Comparison of ENCODE assay signal across 9 mouse cellular contexts in genomic region chr5:53266181-53266580, GRCm38 (mm10). TPM values are rescaled to one million over a fixed set of nuclear protein-coding genes. Genes with fewer than 3 reads are reported as not detected.
A peak's percentile ranks its signal among the peaks of the same experiment; 100 is the strongest.
DNase-seq lines count a peak whose midpoint lies in the region; ATAC-seq and TF ChIP-seq lines count a peak whose summit lies in the region.
"Had no signal": no experiment of that assay in that cellular context is flagged by ENCODE, and none has a peak within 500 bp of the region (broad histone marks: within the 10 kb centered on the region; RNA-seq: fewer than 3 reads in every experiment).

No protein-coding gene starts in this region.

- dilution Hi-C loops in CH12.LX (cut with MboI; ENCODE audit: extremely low pct_ligation_motif_present, extremely low pct_unique_long_range_greater_than_20kb, low sequenced_read_pairs), result no loop called here

- no peak overlapping the region for H3K4me2 ChIP-seq in forebrain, embryonic 12.5 days
- H3K4me2 ChIP-seq in CH12.LX (ENCODE audit: insufficient read depth, low read depth, poor library complexity, severe bottlenecking), result peak overlapping the region; percentile 35; the same call in 1 of the 2 replicates
- 0 out of 2 replicates have a peak overlapping the region, but pooled peaks have one; percentile 68 for H3K4me2 ChIP-seq in liver, embryonic 16.5 days (ENCODE audit: low read depth, low read length)

- TF ChIP-seq RAD21 in CH12.LX (IDR thresholded peaks at IDR 0.05; ENCODE audit: low read depth, low read length), result no peak

- ATAC-seq in forebrain, embryonic 12.5 days (ENCODE audit: low FRiP score), result no peak
- ATAC-seq in liver, embryonic 16.5 days (ENCODE audit: low read depth), result no peak

- H3K27me3 ChIP-seq in forebrain, embryonic 10.5 days (ENCODE audit: poor library complexity, severe bottlenecking), result peaks cover 3% of the 10 kb centered on the region; the same call in 1 of the 2 replicates
- no peaks in the 10 kb centered on the region for H3K27me3 ChIP-seq in forebrain, embryonic 12.5 days
- no peaks in the 10 kb centered on the region for H3K27me3 ChIP-seq in CH12.LX (replicated peaks)
- H3K27me3 ChIP-seq in liver, embryonic 16.5 days (ENCODE audit: control insufficient read depth, insufficient read depth, low read depth, low read length), result no peaks in the 10 kb centered on the region

- peak overlapping the region; percentile 72; the same call in 1 of the 2 replicates for H3K4me3 ChIP-seq in forebrain, embryonic 10.5 days
- no peak overlapping the region for H3K4me3 ChIP-seq in forebrain, embryonic 12.5 days (replicated peaks)
- peak overlapping the region in 2 of 3 experiments; percentile 37 to 85 for H3K4me3 ChIP-seq in CH12.LX (replicated peaks in 1 of 3; ENCODE audit: low read depth in 2 of 3, low read length in 2 of 3, poor library complexity in 1 of 3)
- no peak overlapping the region for H3K4me3 ChIP-seq in liver, embryonic 16.5 days (ENCODE audit: low read depth, low read length)

- WGBS in forebrain, embryonic 10.5 days, result 88% methylated on average over 4 of the region's 4 CpGs
- 93% methylated on average over 4 of the region's 4 CpGs for WGBS in forebrain, embryonic 12.5 days
- 75% methylated on average over 4 of the region's 4 CpGs for WGBS in liver, embryonic 16.5 days (ENCODE audit: insufficient replicate concordance)

- TF ChIP-seq CTCF in CH12.LX (conservative IDR thresholded peaks at IDR 0.05 in 1 of 2, IDR thresholded peaks at IDR 0.05 in 1 of 2; ENCODE audit: low read depth in 2 of 2, low read length in 2 of 2), result no peak

- in situ Hi-C loops in CH12.LX (cut with MboI; ENCODE audit: low pct_ligation_motif_present, low pct_unique_long_range_greater_than_20kb, low sequenced_read_pairs), result no loop called here

- H3K79me2 ChIP-seq in CH12.LX (replicated peaks; ENCODE audit: control insufficient read depth, extremely low read depth, insufficient read depth, poor library complexity, severe bottlenecking), result peaks cover 6% of the 10 kb centered on the region

- H3K36me3 ChIP-seq in forebrain, embryonic 10.5 days (replicated peaks), result no peaks in the 10 kb centered on the region
- no peaks in the 10 kb centered on the region for H3K36me3 ChIP-seq in forebrain, embryonic 12.5 days (replicated peaks)
- H3K36me3 ChIP-seq in CH12.LX (replicated peaks in 1 of 2; ENCODE audit: control insufficient read depth in 1 of 2, insufficient read depth in 1 of 2, low read length in 1 of 2), result peaks cover 2 to 25% of the 10 kb centered on the region in 2 experiments
- no peaks in the 10 kb centered on the region for H3K36me3 ChIP-seq in liver, embryonic 16.5 days (ENCODE audit: control insufficient read depth, insufficient read depth)

- intact Hi-C loops in gastrocnemius, postnatal 14 days (cut with DNase I; ENCODE audit: low total_unique reads), result no loop called here

- H3K9me3 ChIP-seq in forebrain, embryonic 10.5 days, result no peaks in the 10 kb centered on the region
- no peaks in the 10 kb centered on the region for H3K9me3 ChIP-seq in forebrain, embryonic 12.5 days
- no peaks in the 10 kb centered on the region for H3K9me3 ChIP-seq in CH12.LX (replicated peaks; ENCODE audit: low read length)
- H3K9me3 ChIP-seq in liver, embryonic 16.5 days (replicated peaks; ENCODE audit: control insufficient read depth, low read length), result no peaks in the 10 kb centered on the region

- no peak overlapping the region for H3K9ac ChIP-seq in forebrain, embryonic 12.5 days
- H3K9ac ChIP-seq in CH12.LX (ENCODE audit: insufficient read depth, low read depth), result no peak overlapping the region
- no peak overlapping the region for H3K9ac ChIP-seq in liver, embryonic 16.5 days (ENCODE audit: low read depth, low read length)

- no peak for DNase-seq in forebrain, embryonic 10.5 days (ENCODE audit: extremely low spot score, low spot score)
- DNase-seq in CH12.LX (ENCODE audit: extremely low read depth), result no peak
- DNase-seq in gastrocnemius, postnatal 14 days, result peak; percentile 63
- no peak for DNase-seq in urinary bladder, adult 2 months (ENCODE audit: low spot score)
- DNase-seq in testis, postnatal 14 days (ENCODE audit: low spot score), result no peak
- DNase-seq in layer of hippocampus, postnatal 14 days (ENCODE audit: low spot score in 2 of 2), result no peak
- DNase-seq: heart, adult 11 months had no signal

- H3K27ac ChIP-seq in forebrain, embryonic 10.5 days, result no peak overlapping the region
- H3K27ac ChIP-seq in forebrain, embryonic 12.5 days, result no peak overlapping the region
- H3K27ac ChIP-seq in CH12.LX (ENCODE audit: insufficient read depth, low read depth), result no peak overlapping the region
- H3K27ac ChIP-seq in liver, embryonic 16.5 days (ENCODE audit: low read length), result no peak overlapping the region

- no peak for TF ChIP-seq EP300 in CH12.LX (IDR thresholded peaks at IDR 0.05; ENCODE audit: low read length)

- peaks cover 27% of the 10 kb centered on the region for H3K4me1 ChIP-seq in forebrain, embryonic 10.5 days
- peaks cover 14% of the 10 kb centered on the region for H3K4me1 ChIP-seq in forebrain, embryonic 12.5 days
- H3K4me1 ChIP-seq in CH12.LX (ENCODE audit: control insufficient read depth in 1 of 2, insufficient read depth in 2 of 2), result peaks cover 4 to 55% of the 10 kb centered on the region in 2 experiments; a peak in 3 of 4 replicates
- peaks cover 8% of the 10 kb centered on the region for H3K4me1 ChIP-seq in liver, embryonic 16.5 days (ENCODE audit: control insufficient read depth, low read depth, low read length)

- TF ChIP-seq POLR2A in CH12.LX (IDR thresholded peaks at IDR 0.05; ENCODE audit: low read depth, low read length), result no peak

TF ChIP-seq in CH12.LX, 34 proteins besides CTCF, POLR2A, EP300 and RAD21:
- TF ChIP-seq NELFE (IDR thresholded peaks at IDR 0.05; ENCODE audit: low read depth, low read length) (no peak), JUN (IDR thresholded peaks at IDR 0.05; ENCODE audit: insufficient read depth, low read depth, low read length) (no peak), SMC3 (IDR thresholded peaks at IDR 0.05; ENCODE audit: low read depth, low read length) (no peak), CHD1 (IDR thresholded peaks at IDR 0.05; ENCODE audit: low read depth, low read length) (no peak), CHD2 (IDR thresholded peaks at IDR 0.05; ENCODE audit: low read length) (no peak), PAX5 (IDR thresholded peaks at IDR 0.05; ENCODE audit: low read length) (no peak), GABPA (IDR thresholded peaks at IDR 0.05; ENCODE audit: insufficient replicate concordance, low read depth, low read length) (no peak), TCF12 (IDR thresholded peaks at IDR 0.05; ENCODE audit: low read depth, low read length) (no peak), MYC (IDR thresholded peaks at IDR 0.05; ENCODE audit: low read depth, low read length) (no peak), ELF1 (IDR thresholded peaks at IDR 0.05; ENCODE audit: low read depth, low read length) (no peak)

RNA-seq across cellular contexts. Expression of gene Smim20, which starts 0.7 kb away (rescaled TPM):
- polyA plus RNA-seq in forebrain, embryonic 10.5 days (2016; fragmentation: Nextera tagmentation; extraction: Ambion mirVana), result 68.0 and 72.6 TPM in 2 replicates
- polyA plus RNA-seq in forebrain, embryonic 12.5 days (2016; fragmentation: Nextera tagmentation; extraction: Ambion mirVana), result 58.2 and 59.1 TPM in 2 replicates
- 54.3 and 55.3 TPM in 2 replicates for total RNA-seq in CH12.LX (2012; rRNA removed)
- total RNA-seq in CH12.LX (2014; rRNA removed), result 93.0 and 93.5 TPM in 2 replicates
- 52.1 and 75.7 TPM in 2 replicates for polyA plus RNA-seq in CH12.LX (2012; ENCODE audit: insufficient read length, low read depth)
- total RNA-seq in gastrocnemius, postnatal 14 days (2021), result 10 to 100 TPM; 75.4 to 80.1 TPM
- polyA plus RNA-seq in liver, embryonic 16.5 days (2015; fragmentation: Nextera tagmentation; extraction: Ambion mirVana), result 27.0 and 30.9 TPM in 2 replicates
- polyA plus RNA-seq in urinary bladder, adult 2 months (2012; rRNA removed), result 70.4 and 82.8 TPM in 2 replicates
- total RNA-seq in layer of hippocampus, postnatal 14 days (2021), result 10 to 100 TPM; 35.6 to 37.2 TPM

RNA-seq across cellular contexts. Expression of gene Sel1l3, which starts 52.5 kb away (rescaled TPM):
- 1.9 and 3.3 TPM in 2 replicates for polyA plus RNA-seq in forebrain, embryonic 10.5 days (2016; fragmentation: Nextera tagmentation; extraction: Ambion mirVana)
- 9.7 and 10.9 TPM in 2 replicates for polyA plus RNA-seq in forebrain, embryonic 12.5 days (2016; fragmentation: Nextera tagmentation; extraction: Ambion mirVana)
- total RNA-seq in CH12.LX (2012; rRNA removed), result 0.17 and 0.34 TPM in 2 replicates
- total RNA-seq in CH12.LX (2014; rRNA removed), result 0.14 and 0.28 TPM in 2 replicates
- polyA plus RNA-seq in CH12.LX (2012; ENCODE audit: insufficient read length, low read depth), result 0.71 and 0.76 TPM in 2 replicates
- 10 to 100 TPM; 65.3 to 75.4 TPM for total RNA-seq in gastrocnemius, postnatal 14 days (2021)
- 0.21 TPM in 1 of 2 replicates, not detected in the other for polyA plus RNA-seq in liver, embryonic 16.5 days (2015; fragmentation: Nextera tagmentation; extraction: Ambion mirVana)
- polyA plus RNA-seq in urinary bladder, adult 2 months (2012; rRNA removed), result 6.6 and 7.8 TPM in 2 replicates
- total RNA-seq in layer of hippocampus, postnatal 14 days (2021), result 10 to 100 TPM; 39.0 to 42.9 TPM

Comparison
In these comparisons a context has a peak if more than half of its experiments do, and no peak if none do; other contexts are left out.
1. H3K4me3 ChIP-seq: peak in forebrain, embryonic 10.5 days (single experiment) and CH12.LX (2 of 3); none in forebrain, embryonic 12.5 days (single experiment) and liver, embryonic 16.5 days (single experiment).